Mouse (Mus musculus) urinary bladder, postnatal 14 days (tissue): Measurements from ENCODE around the gene Rgs6.

Source experiments
- DNase-seq: peaks from one replicate; pipeline ENCODE4 v3.0.0; 2021; ENCODE audit warnings: low spot score

Rgs6 gene

DNA sequence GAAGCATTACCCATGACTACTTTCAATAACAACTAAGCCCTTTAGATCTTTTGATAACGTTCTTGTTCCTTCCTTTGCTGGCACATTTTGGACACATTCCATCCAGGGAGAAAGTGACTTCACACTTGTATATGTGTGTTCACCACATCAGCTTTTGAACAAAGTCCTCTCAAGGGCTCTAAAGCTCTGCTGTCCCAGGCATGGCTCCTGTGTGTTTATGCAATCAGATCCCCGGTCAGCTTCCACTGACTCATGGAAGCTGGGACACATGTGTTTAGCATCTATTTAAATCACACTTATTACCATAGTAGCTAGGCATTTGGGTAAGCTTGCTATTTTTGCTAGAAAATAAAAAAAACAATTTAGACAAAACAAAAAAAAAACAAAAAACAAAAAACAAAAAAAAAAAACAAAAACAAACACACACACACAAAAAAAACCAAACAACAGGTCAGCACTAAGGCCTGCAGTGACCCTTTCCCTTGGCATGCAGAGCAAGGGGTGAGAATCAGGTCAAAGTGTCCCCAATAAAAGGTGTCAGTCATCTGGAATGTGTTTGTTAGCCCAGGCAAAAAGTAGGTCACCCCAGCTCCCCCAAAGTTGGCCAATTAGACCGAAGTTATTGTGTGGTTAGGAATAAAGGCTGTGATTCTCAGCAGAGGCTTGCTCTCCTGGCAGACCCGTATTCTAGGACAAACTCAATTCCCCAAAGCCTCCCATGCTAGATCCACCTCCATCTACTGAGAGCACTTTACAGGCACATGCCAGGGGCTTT lies 267.4 kb downstream of the Rgs6 start:
- DNase-seq, result no peak

DNA sequence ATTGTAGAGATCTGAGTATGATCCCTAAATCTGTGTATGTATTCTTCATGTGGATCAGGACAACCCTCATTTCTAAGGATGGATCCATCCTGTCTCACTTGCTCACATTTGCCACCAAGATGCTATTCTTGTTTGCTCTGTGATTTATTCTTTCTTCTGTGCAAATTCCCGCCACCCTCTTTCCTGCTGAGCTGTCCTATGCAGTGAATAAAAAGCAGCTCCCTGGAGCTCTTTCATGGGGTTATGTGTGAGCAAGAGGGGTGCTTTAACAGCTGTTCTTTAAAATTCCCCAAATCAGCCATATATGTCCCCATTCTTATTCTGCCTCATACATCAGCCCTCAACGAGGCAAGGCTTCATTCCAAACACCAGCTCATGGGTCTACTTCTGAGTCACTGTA lies 277.6 kb downstream of the Rgs6 start:
- DNase-seq, result no peak

DNA sequence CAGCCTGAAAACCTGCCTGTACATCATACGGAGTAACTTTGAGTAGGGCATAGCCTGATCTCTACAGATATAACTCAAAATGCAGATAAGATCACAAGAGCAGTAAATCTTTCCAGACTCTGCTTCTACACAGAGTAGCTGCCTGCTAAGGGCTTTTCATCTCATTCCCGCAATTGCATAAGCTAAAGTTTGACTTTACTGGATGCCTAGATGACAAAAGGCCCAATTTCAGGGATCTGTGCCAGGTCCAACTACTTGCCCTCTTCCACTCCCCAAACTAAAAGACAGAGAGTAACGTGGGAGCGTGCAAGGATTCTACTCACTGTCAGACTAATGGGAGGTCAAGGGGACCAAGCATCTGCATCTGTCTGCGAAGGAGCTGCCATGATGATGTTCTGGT lies 292.6 kb downstream of the Rgs6 start:
- no peak for DNase-seq

DNA sequence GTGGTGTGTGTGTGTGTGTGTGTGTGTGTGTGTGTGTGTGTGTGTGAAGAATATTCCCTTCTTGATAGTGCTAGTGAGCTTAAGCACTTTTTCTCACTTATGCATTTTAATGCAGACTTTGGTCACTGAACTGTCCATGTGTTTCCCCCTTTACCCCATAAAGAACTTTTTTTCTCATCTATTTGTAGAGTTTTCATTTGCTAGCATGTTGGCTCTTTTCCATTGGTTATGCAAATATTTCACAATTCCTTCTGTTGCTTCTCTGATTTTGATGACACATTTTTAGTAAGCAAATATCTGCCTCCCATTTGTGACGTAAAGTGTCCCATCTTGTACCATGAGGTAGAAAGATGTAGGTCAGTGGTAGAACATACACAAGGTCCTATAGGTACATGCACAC lies 295.0 kb downstream of the Rgs6 start:
- DNase-seq, result no peak

DNA sequence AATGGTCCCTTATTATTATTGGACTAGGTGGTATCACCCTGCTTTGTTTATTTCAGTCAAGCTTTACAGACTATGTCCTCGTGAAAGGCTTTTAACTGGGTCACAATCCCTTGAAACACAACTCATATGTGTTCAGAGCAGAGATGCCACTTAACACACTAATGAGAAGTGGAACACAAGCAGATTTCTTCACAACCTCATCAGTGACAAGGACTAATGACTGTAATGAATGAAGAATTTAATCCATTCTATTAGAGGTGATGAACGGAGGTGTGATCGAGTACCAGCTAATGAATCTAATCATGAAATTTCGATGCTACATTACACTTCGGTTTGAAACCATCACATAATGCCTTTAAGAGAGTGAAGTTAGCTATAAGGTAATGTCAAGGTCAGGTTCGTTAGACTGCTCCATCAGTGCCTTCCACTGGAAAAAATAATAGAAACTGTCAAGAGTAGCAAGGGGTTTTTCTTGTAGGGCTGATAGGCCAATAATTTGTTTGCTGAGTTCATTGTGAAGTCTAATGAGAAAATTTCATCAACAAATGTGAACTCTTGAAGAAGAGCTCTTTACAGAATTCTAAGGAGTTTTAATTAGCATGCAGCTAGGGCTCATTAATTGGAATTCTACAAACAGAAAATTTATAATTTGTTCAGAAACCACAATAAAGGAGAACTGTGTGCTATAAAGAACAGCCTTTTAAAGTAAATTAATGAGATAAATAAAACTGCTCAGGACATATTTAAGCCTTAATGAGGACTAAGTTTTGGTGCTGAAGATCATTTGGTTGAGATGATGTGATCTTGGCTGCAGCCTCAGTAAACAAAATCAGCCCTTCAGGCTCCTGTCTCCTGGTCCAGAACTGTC lies 307.1 kb downstream of the Rgs6 start:
- no peak for DNase-seq

DNA sequence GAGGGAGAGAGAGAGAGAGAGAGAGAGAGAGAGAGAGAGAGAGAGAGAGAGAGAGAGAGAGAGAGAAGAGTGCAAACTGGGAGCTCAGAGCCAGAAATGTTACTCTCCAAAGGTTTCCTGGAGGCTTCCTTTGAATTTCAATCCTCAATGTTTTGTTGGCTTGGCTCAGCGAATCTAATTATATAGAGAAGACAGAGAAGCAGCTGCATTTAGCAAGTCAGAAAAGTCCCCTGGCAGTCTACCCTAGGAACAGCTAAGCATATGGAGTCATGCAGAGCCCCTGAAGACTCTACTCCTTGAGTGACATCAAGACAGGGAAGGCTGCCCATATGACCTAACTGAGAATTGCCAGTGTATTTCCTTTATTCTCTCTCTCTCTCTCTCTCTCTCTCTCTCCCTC lies 317.7 kb downstream of the Rgs6 start:
- no peak for DNase-seq

DNA sequence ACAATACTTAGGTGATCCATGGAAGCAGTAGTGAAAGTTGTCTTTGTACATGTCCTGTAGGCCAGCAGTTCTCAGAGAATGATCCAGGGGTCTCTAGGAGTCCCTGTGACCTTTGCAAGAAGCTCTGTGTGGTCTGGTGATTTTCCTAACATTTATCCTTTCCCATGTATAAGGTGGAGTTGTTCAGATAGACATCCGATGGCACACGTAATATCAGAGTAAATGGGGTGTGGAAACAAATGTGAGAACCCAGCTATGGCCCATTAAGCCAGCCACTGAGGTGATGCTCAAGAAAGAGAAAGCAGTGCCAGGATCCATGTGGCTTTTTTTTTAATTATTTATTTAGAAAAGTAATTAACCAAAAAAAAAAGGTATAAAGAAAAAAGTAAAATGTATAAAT lies 322.8 kb downstream of the Rgs6 start:
- no peak for DNase-seq

DNA sequence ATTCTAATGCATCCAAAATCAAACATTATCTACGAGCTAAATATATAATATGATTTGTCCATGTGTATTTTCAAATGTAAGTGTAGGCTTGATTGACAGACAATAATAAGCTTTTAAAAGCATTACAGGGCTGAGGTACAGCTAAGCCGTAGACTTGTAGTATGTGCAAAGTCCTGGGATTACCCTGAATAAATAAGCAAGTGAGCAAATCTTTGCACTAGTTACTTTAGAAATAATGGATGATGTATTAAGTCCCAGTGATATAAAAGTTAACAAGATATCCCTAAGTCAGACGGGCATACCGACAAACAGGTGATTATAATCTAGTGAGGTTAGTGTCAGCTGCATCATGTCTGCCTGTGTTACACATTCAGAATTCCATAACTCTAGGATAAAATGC lies 326.0 kb downstream of the Rgs6 start:
- no peak for DNase-seq

DNA sequence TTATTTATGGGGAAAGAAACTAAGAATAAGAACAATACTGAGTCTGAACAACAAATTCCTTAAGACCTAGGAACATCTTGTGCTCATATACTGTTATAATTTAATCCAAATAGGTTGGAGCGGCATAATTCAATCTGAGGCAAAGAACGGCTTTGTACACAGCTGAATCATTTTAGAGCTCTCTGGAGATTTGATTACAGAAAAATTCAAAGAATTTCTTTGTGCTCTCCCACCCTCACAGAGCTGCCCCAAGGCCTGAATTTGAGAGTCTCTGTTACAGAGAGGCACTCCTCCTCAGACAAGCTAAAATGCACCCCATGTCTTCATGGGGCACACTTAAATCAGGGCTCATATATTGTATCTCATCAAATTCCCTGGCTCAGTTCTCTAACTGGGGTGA lies 332.1 kb downstream of the Rgs6 start:
- DNase-seq, result no peak

DNA sequence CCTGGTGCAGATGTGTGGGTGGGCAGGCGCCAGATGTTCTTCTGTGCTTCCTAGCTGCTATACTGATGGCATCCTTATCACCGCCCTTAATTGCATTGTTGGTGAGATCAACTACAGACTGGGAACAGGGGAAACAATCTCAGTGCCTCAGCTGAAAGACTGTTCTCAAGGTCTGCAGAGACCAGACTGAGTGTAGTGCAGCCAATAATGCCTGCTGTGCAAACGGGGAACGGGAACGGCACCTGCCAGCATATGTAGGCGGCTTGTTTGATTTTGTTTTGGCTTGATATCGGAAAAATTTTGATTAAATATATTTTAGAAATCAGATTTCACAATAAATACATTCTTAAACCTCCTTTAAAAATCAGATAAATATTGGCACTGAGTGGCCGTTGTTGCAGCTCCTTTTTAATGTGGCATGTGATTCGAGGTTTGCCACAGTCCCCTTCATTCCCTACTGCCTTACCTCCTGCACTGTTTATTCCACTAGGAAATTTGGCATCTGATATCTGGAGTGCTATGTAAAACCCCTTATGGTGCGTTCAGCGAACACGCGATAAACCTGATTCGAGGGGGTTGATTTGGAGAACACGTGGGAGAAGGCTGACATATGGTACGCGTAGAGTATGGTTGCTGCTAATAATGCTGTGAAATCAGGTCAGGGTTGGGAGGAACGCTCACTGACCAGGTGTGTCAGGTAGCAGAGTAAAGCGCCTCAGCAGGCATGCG lies 333.4 kb downstream of the Rgs6 start:
- no peak for DNase-seq

DNA sequence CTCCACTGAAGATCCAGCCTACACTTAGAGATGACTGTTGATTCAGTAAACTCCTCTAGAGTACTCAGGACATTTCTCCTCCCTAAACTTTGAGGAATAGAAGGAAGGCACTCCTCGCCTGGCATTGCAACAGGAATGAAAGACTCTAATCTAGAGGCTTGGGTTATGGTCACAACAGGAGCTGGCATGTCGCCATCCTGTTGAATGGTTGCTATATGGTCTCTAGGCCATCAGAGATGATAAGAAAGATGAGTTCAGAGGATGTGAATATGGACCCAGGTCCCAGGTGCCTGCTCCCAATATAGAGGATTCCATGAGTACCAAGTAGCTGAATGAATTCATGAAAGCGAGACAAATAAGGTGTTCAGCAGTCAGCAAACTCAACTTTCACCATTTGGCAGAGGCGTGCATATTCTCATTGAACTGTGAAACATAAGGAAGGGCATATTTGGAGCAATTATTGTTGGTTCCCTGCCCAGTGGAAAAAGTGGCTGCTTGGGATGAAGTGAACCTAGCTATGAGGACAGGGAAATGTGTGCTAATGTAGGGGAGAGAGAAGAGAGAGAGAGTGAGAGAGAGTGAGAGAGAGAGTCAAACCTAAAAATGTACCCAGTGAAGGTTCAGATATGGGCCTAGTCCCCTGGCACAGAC lies 334.9 kb downstream of the Rgs6 start:
- DNase-seq, result no peak

DNA sequence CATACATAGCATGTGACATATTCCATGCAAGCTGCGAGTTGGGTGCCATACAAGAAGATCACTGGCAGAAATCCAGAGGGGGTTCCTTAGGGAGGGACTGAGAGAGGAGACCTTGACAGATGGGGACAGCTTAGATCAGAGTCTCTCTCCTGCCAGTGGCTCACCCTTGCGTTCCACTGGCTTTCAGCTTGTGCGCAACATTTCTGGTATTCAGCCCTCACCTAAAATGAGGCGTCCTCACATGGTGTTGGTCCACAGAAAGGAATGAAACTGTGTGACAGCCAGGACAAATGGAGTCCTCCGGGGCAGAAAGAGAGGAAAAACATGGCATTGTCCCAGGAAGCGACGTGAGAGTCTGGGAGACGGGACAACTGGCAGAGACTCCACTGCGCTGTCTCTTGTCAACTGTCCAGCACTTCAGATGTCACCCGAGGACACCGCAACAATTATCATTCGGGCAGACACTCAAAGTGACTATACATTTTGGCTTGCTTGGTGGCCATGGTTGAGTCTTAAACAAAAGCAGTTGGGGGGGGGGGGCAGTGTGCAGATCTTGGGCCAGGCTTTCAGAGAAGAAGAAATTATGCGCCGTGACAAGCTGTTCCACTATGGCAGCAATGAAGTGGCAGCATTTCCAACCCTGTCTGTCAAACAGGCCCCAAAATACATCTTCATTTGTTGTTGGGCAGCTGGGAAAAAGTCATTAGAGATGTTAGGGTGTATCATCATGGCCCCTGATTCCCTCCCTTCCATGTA lies 344.8 kb downstream of the Rgs6 start:
- peak; percentile 12 for DNase-seq

DNA sequence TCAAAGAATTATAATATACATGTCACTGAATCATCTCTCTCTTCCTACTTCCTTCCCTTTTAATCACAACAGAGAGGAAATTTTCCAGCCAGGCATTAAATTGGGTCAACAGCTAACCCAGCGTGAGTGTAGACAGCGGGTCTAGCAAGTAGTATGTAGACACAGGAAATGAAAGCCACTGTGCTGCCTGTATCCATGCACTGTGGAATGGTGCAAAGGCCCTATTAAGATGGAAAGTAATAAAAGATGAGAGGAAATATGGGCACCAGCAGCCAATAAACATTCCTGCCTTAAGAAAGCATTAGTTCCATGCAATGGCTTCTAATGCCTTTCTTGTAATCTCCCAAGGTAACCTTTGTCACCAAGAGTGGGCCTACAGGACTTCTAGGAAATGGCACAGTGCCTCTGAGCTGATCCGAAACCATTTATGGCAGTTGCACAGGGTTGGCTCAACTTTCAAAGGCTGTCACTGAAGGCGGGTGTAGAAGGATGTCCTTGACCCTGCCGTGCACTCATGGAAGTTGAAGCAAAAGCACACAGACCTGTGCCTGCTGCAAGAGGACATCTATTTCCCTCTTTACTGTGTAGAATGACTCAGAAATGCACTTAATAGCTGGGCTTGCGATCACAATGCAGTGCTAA lies 347.1 kb downstream of the Rgs6 start:
- no peak for DNase-seq

DNA sequence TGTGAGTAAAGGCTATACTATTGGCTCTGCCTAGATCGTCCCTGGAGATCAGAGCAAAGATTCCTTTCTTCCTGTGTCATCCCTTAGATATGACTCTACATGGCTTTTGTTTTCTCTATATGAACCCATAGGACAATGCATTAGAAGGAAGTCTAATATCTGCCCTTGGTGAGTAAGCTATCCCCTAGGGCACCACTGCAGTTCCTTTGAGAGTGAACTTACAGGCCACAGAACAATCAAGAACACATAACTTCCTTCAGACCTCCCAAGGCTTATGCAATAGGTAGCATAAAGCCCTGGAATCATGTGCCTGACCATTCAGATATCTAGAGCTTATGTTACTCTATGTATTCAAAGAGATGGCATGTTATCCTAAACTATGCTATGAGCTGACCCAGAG lies 347.7 kb downstream of the Rgs6 start:
- DNase-seq, result no peak

DNA sequence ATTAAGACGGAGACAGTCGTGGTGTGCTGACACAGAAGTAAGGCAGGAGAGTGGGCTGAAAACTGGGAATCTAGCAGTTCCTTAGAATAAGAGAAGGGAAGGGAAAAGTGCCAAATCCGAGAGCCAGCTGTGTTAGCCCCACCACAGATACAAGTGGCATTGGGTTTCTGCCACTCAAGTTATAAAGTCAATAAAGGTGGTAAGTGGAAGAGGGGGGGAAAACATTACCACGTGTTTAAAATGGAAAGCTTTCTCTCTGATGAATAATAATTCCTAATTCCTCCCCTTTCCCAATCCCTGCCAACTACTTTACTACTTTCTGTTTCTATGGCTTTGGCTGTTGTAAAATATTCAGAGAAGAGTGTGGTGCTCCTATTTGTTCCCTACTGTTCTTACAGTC lies 352.4 kb downstream of the Rgs6 start:
- no peak for DNase-seq

DNA sequence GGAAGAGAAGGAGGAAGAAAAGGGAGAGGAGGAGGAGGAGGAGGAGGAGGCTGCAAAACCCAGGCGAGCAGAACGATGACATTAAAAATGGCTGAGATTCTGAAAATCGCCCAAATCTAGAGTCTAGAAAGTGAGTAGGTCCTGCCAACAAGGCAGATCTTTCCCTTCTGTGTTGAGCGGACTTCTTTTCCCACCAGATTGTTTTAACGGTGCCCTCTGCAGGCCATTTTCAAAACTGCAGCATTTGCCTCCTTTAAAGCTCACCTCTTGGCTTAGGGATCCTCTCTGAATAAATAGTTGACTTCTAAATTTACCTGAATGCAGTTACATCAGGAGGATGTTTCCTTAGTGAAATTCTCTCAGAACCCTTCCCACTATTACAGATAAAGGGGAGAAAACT lies 358.4 kb downstream of the Rgs6 start:
- DNase-seq, result peak; percentile 82

DNA sequence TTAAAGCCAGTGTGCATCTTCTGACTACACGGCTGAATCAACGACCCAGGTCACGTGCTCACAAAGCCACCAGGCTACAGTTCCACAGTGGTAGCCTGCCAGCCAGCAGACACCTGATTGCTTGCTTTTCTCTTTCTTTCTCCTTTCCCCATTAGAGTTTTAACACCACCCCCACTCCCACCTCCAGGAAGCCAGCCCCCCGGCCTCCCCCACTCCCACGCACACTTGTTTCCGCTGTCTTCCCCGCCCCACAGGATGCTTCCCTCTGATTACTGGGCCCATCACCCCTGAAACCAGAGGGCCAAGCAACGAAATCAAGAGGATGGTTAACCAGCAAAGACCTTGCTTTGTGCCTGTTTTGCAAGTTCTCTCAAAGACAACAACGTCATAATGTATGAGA lies 373.0 kb downstream of the Rgs6 start:
- no peak for DNase-seq

DNA sequence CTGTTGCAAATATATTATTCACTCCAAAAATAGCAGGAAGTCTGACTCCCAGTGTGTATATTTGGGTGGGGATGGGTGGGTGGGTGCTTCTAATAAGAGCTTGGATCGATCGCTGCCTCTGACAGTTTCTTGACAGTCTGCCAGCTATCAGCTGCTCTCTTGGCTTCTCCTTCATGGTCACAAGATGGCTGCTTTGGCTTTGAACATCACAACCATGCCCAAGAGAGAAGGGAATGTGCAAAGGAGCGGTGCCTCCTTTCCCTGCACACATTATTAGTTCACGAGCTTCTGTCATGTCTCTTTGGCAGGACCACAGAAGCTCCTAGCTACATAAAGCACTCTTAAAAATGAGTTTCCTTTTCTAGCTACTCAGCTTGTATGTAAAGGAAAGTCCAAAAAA lies 373.8 kb downstream of the Rgs6 start:
- DNase-seq, result no peak

DNA sequence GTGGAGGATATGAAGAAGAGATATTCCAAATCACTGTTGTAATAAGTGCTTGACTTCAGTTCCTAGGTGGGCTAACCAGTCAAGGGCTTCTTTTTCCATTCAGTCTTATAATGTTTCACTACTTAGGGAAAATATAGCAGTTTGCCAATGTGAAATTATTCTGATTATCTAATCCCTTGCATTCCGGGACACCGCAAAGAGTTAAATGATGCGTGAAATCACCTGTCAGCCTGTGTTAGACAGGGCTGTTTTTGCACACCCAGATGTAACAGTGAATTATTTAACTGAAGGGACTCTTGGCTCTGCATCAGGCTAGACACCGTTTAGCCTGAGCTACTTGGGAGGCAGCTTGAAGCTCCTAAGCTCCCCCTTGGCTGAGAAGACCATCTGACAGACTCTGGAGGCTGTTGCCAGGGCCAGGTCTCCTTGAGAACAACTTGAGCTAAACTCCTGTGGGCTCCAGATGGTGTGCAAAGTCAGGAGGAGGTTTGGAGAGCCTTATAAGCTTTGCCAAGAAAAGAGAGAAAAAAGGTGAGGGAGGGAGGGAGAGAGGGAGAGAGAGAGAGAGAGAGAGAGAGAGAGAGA lies 382.5 kb downstream of the Rgs6 start:
- no peak for DNase-seq

DNA sequence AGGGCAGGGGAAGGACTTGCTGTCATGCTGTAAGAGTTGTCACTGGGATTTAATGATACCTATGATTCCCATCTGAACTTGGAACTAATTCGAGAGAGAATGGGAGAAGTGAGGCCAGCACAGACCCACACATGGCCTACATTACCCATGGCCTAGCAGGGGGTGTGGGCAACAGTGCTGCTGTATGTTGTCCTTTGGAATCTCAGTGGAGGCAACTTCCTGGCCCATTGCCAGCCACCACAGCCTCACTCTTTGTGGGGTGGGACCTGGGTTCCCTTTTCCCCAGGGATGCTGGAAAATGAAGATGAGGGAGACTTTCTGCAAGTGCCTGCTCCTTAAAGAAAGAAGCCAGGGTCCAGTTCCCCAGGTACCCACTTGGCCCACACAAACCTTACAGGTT lies 383.1 kb downstream of the Rgs6 start:
- no peak for DNase-seq

DNA sequence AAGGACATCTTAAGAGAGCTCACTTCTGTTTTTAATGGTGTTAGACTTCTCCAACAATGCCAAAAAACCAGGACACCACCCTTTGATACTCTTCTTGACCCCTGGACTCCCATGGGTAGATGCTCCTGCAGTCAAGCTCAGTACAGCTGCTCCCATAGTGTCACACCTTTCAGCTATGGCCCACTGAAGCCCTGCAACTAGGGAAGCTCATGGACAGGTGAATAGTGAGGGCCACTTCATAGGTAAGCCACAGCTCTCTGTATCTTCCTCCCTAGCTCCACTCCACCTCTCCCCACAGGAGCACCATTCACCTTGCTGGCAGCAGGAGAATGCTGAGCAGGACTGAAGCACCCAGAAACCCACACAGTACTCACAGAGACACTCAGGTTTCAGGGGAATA lies 384.6 kb downstream of the Rgs6 start:
- no peak for DNase-seq
